Mouse (Mus musculus) liver, postnatal 0 days (tissue): ENCODE data around the gene Fgd6.

Source experiments
- CTCF ChIP-seq: sonication (generic); IDR thresholded peaks from 2 replicates; pipeline ENCODE4 v1.5.1; 2016; ENCODE audit warnings: antibody characterized with exemption, low read depth
- EP300 ChIP-seq: IDR thresholded peaks from 2 replicates; pipeline ENCODE4 v1.6.1; 2016; ENCODE audit warnings: antibody characterized with exemption, low read depth, mild to moderate bottlenecking

- no peak for TF ChIP-seq CTCF
- TF ChIP-seq EP300: peak; percentile 88
These were observed 86.8 kb downstream of the Fgd6 start for GRCm38 (mm10) chr10:94122595-94122994.
